ENCODE assay signal across 8 mouse cellular contexts in genomic region chr3:89830815-89831591, GRCm38 (mm10). TPM values are rescaled to one million over a fixed set of nuclear protein-coding genes. Genes with fewer than 3 reads are reported as not detected.
DNase-seq lines count a peak whose midpoint lies in the region; ATAC-seq lines count a peak whose summit lies in the region.

She (plus strand) TSS chr3:89831370.

- peak within 1 kb of the TSS; percentile 84 for H3K27ac ChIP-seq in heart, embryonic 15.5 days
- peak within 1 kb of the TSS; percentile 57 for H3K27ac ChIP-seq in midbrain, embryonic 10.5 days (replicated peaks)

- DNase-seq in Muller cell, postnatal 12 days (ENCODE audit: inconsistent ontology term): peak; percentile 5
- DNase-seq in embryo, embryonic 11 days: peak; percentile 37
- peak; percentile 76 for DNase-seq in kidney, postnatal 10 days
- DNase-seq in midbrain, embryonic 10.5 days (ENCODE audit: low spot score): peak; percentile 34
- no peak for DNase-seq in layer of hippocampus, postnatal 36 days
- DNase-seq in right cerebral cortex, postnatal 4 days: no peak
- DNase-seq in right cerebral cortex, postnatal 36 days (ENCODE audit: low spot score in 2 of 2): no peak

- ATAC-seq in heart, embryonic 15.5 days (replicated peaks; ENCODE audit: insufficient number of reproducible peaks, insufficient read depth, low FRiP score, low read depth): peak; percentile 73

- peak within 1 kb of the TSS; percentile 63 for H3K4me3 ChIP-seq in heart, embryonic 15.5 days
- H3K4me3 ChIP-seq in midbrain, embryonic 10.5 days: peak within 1 kb of the TSS; percentile 51

- H3K27me3 ChIP-seq in heart, embryonic 15.5 days: peaks cover 64% of the 10 kb centered on the region
- peaks cover 77% of the 10 kb centered on the region for H3K27me3 ChIP-seq in midbrain, embryonic 10.5 days (ENCODE audit: low read depth, poor library complexity, severe bottlenecking)

- no peaks in the 10 kb centered on the region for H3K36me3 ChIP-seq in heart, embryonic 15.5 days
- H3K36me3 ChIP-seq in midbrain, embryonic 10.5 days: no peaks in the 10 kb centered on the region

- peak within 1 kb of the TSS; percentile 64 for H3K9ac ChIP-seq in heart, embryonic 15.5 days

- WGBS in heart, embryonic 15.5 days: 2% methylated on average over 92 of the region's 96 CpGs
- 3% methylated on average over 93 of the region's 96 CpGs for WGBS in midbrain, embryonic 10.5 days

- peaks cover 15% of the 10 kb centered on the region for H3K4me1 ChIP-seq in heart, embryonic 15.5 days (replicated peaks)
- peaks cover 13% of the 10 kb centered on the region for H3K4me1 ChIP-seq in midbrain, embryonic 10.5 days

- peak within 1 kb of the TSS; percentile 81 for H3K4me2 ChIP-seq in heart, embryonic 15.5 days

- no peaks in the 10 kb centered on the region for H3K9me3 ChIP-seq in heart, embryonic 15.5 days (replicated peaks)
- no peaks in the 10 kb centered on the region for H3K9me3 ChIP-seq in midbrain, embryonic 10.5 days (replicated peaks)

RNA-seq across cellular contexts. Expression of gene She, which starts in this region (rescaled TPM):
- 6.0 and 6.4 TPM in 2 replicates for polyA plus RNA-seq in heart, embryonic 15.5 days (2015; fragmentation: Nextera tagmentation; extraction: Ambion mirVana)
- polyA plus RNA-seq in midbrain, embryonic 10.5 days (2016; fragmentation: Nextera tagmentation; extraction: Ambion mirVana): 2.0 and 2.1 TPM in 2 replicates
- total RNA-seq in layer of hippocampus, postnatal 36 days (2021): 1 to 10 TPM; 2.4 to 2.9 TPM

Comparison
In these comparisons a context has a peak if more than half of its experiments do, and no peak if none do; other contexts are left out.
1. DNase-seq: peak in Muller cell, postnatal 12 days (single experiment), embryo, embryonic 11 days (single experiment), kidney, postnatal 10 days (single experiment) and midbrain, embryonic 10.5 days (single experiment); none in layer of hippocampus, postnatal 36 days (0 of 2), right cerebral cortex, postnatal 4 days (single experiment) and right cerebral cortex, postnatal 36 days (0 of 2).